Mouse (Mus musculus): Measurements from ENCODE around the gene 1700023F06Rik.

- TF ChIP-seq CTCF (IDR thresholded peaks at IDR 0.05; ENCODE audit: extremely low read depth, insufficient read depth, insufficient read length, insufficient replicate concordance) (no peak), POLR2A (IDR thresholded peaks at IDR 0.05; ENCODE audit: low read depth, low read length) (no peak)
Measured at GRCm38 (mm10) chr11:103164391-103164790, 44.0 kb downstream of the 1700023F06Rik start.

Data from spleen, adult 2 months (tissue).